Mouse (Mus musculus) telencephalon, adult 2 months (tissue): Measurements from ENCODE around the gene Bbs9.
"Not testable (repeated sequence)": the region's sequence is repeated elsewhere in the genome, so short reads cannot be mapped to it uniquely, and the experiment has no call there.

ENCODE experiments used
- DNase-seq: peaks from one replicate; pipeline ENCODE4 v3.0.0-alpha.2; 2011; ENCODE audit warnings: low read depth, low spot score

The Bbs9 gene

GRCm38 (mm10) chr9:22848800-22849199 is 373.3 kb downstream of the Bbs9 start:
- no peak for DNase-seq

- DNase-seq: no peak
These were observed 373.7 kb downstream of the Bbs9 start for GRCm38 (mm10) chr9:22849212-22849611.

- DNase-seq: not testable (repeated sequence)
These were observed 393.6 kb downstream of the Bbs9 start for GRCm38 (mm10) chr9:22869147-22869546.

- no peak for DNase-seq
These were observed 395.1 kb downstream of the Bbs9 start for GRCm38 (mm10) chr9:22870661-22871060.

GRCm38 (mm10) chr9:22875231-22875630 is 399.7 kb downstream of the Bbs9 start:
- no peak for DNase-seq

GRCm38 (mm10) chr9:22879266-22879665 is 403.8 kb downstream of the Bbs9 start:
- DNase-seq: no peak

GRCm38 (mm10) chr9:22886351-22886750 is 410.8 kb downstream of the Bbs9 start:
- no peak for DNase-seq

GRCm38 (mm10) chr9:22905434-22905833 is 429.9 kb downstream of the Bbs9 start:
- no peak for DNase-seq

- no peak for DNase-seq
These were observed 441.3 kb downstream of the Bbs9 start for GRCm38 (mm10) chr9:22916808-22917207.

GRCm38 (mm10) chr9:22935645-22936044 is 460.1 kb downstream of the Bbs9 start:
- no peak for DNase-seq
